Mouse (Mus musculus): Measurements from ENCODE around the gene Vmn1r82.

Vmn1r82 gene

DNA sequence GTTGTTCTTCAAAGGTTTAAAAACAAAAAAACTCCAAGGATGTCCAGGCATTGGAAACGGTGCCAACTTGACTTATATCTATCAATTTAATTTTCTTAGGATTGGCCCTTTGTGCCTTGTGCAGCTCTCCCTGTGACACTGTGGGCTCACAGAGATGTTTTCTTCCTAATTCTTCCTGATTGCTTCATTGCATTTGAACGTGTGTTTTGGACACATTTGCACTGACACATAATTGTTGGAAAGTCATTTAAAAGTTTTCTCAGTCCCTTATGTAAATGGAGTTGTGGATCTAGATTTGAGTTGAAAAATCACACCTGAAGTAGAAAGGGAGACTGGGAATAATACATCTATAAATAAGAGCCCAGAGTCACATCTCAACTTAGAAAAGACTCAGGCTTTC is at the start of gene Vmn1r82:
TSS of gene Vmn1r82 (plus strand) at position 301 of the 400 bp plus-strand sequence.
- no peak for DNase-seq

DNA sequence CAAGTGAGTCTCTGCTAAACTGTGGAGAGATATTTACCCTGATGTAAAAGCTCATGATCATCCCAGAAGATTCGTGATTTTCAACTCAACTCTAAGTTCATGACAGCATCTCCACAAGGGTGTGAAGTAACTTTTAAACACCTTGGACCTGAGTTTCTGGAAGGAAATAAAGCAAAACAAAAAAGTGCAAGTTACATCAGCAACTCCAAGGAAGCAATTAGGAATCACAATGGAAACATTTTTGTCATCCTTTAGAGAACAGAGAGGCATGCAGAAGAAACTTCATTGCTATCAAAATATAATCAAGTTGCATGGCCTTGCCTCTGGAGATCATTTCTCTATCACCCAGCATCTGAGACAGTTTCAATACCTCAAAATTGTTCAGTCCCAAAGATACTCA is 32.1 kb upstream of the Vmn1r82 start, which contains the start of gene Vmn1r81:
TSS of gene Vmn1r81 (minus strand) at position 101 of the 400 bp plus-strand sequence.
- DNase-seq: no peak

DNA sequence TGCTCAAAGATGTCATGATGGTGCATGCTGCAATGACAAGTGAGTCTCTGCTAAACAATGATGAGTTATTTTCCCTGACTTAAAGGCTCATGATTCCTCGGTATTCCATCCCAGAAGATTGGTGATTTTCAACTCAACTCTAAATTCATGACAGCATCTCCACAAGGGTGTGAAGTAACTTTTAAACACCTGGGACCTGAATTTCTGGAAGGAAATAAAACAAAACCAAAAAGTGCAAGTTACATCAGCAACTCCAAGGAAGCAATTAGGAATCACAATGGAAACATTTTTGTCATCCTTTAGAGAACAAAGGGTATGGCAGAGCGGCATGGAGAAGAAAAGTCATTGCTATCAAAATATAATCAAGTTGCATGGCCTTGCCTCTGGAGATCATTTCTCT is 29.2 kb downstream of the Vmn1r82 start, which contains the start of gene Vmn1r83:
TSS of gene Vmn1r83 (minus strand) at position 101 of the 400 bp plus-strand sequence.
- DNase-seq: no peak
